Comparison of ENCODE assay signal across 16 mouse cellular contexts in genomic region chr8:120423576-120423975, GRCm38 (mm10).
DNase-seq lines count a peak whose midpoint lies in the region; ATAC-seq lines count a peak whose summit lies in the region.
"Had no signal": no experiment of that assay in that cellular context is flagged by ENCODE, and none has a peak within 500 bp of the region (broad histone marks: within the 10 kb centered on the region; RNA-seq: fewer than 3 reads in every experiment).

No protein-coding gene starts in this region.

- no peak overlapping the region for H3K4me3 ChIP-seq in liver, embryonic 11.5 days (ENCODE audit: low read depth, low read length)
- no peak overlapping the region for H3K4me3 ChIP-seq in forebrain, embryonic 11.5 days (ENCODE audit: low read depth, low read length)
- no peak overlapping the region for H3K4me3 ChIP-seq in limb, embryonic 15.5 days
- H3K4me3 ChIP-seq: kidney, embryonic 15.5 days; neural tube, embryonic 12.5 days had no signal

- no peak overlapping the region for H3K4me2 ChIP-seq in liver, embryonic 11.5 days
- H3K4me2 ChIP-seq in forebrain, embryonic 11.5 days (ENCODE audit: low read depth, low read length, severe bottlenecking) = no peak overlapping the region
- H3K4me2 ChIP-seq in limb, embryonic 15.5 days = no peak overlapping the region
- H3K4me2 ChIP-seq: kidney, embryonic 15.5 days had no signal

- no peaks in the 10 kb centered on the region for H3K36me3 ChIP-seq in liver, embryonic 11.5 days (ENCODE audit: control insufficient read depth, insufficient read depth, low read length)
- H3K36me3 ChIP-seq in forebrain, embryonic 11.5 days (ENCODE audit: control insufficient read depth, insufficient read depth, low read length) = no peaks in the 10 kb centered on the region
- H3K36me3 ChIP-seq in limb, embryonic 15.5 days = no peaks in the 10 kb centered on the region
- H3K36me3 ChIP-seq: kidney, embryonic 15.5 days; neural tube, embryonic 12.5 days had no signal

- ATAC-seq in liver, embryonic 11.5 days (replicated peaks; ENCODE audit: low FRiP score) = no peak
- no peak for ATAC-seq in forebrain, embryonic 11.5 days (replicated peaks; ENCODE audit: low FRiP score)
- ATAC-seq in limb, embryonic 15.5 days (ENCODE audit: insufficient number of reproducible peaks, low FRiP score, low TSS enrichment, low read depth) = no peak
- ATAC-seq: CD4-positive, CD25-positive, alpha-beta regulatory T cell, adult 4 months; Patski had no signal

- no peaks in the 10 kb centered on the region for H3K9me3 ChIP-seq in liver, embryonic 11.5 days (ENCODE audit: control insufficient read depth, low read length)
- H3K9me3 ChIP-seq in forebrain, embryonic 11.5 days (ENCODE audit: control insufficient read depth, low read length) = no peaks in the 10 kb centered on the region
- no peaks in the 10 kb centered on the region for H3K9me3 ChIP-seq in limb, embryonic 15.5 days
- H3K9me3 ChIP-seq: kidney, embryonic 15.5 days; neural tube, embryonic 12.5 days had no signal

- no peaks in the 10 kb centered on the region for H3K27me3 ChIP-seq in liver, embryonic 11.5 days (replicated peaks; ENCODE audit: control insufficient read depth, insufficient read depth, low read length)
- no peaks in the 10 kb centered on the region for H3K27me3 ChIP-seq in forebrain, embryonic 11.5 days (ENCODE audit: control insufficient read depth, insufficient read depth, low read length)
- no peaks in the 10 kb centered on the region for H3K27me3 ChIP-seq in limb, embryonic 15.5 days
- H3K27me3 ChIP-seq: kidney, embryonic 15.5 days; neural tube, embryonic 12.5 days; Patski had no signal

- intact Hi-C loops in left cerebral cortex, postnatal 14 days (cut with DNase I) = no loop called here

- H3K9ac ChIP-seq in liver, embryonic 11.5 days (ENCODE audit: low read depth, low read length) = no peak overlapping the region
- no peak overlapping the region for H3K9ac ChIP-seq in forebrain, embryonic 11.5 days (ENCODE audit: low read length)
- no peak overlapping the region for H3K9ac ChIP-seq in limb, embryonic 15.5 days
- H3K9ac ChIP-seq: kidney, embryonic 15.5 days; liver, embryonic 14.5 days had no signal

- DNase-seq in liver, embryonic 11.5 days (ENCODE audit: low spot score) = no peak
- DNase-seq in liver (no peak), ZHBTc4 (ENCODE audit: low read depth, low spot score) (peak; percentile 78)
- DNase-seq in forebrain, embryonic 11.5 days (ENCODE audit: low spot score) = no peak
- DNase-seq in urinary bladder, adult 2 months (ENCODE audit: low spot score) = no peak
- DNase-seq in kidney, postnatal 36 days = no peak
- DNase-seq in left cerebral cortex, postnatal 14 days (ENCODE audit: low spot score in 2 of 2) = no peak
- DNase-seq: adrenal gland, postnatal 14 days; heart, postnatal 4 days; right cerebral cortex, postnatal 14 days had no signal

- 27% methylated on average over 7 of the region's 7 CpGs for WGBS in liver, embryonic 11.5 days
- 25% methylated on average over 7 of the region's 7 CpGs for WGBS in forebrain, embryonic 11.5 days
- 42% methylated on average over 7 of the region's 7 CpGs for WGBS in limb, embryonic 15.5 days

- H3K4me1 ChIP-seq in liver, embryonic 11.5 days (replicated peaks; ENCODE audit: control insufficient read depth, insufficient read depth, low read length) = peaks cover 95% of the 10 kb centered on the region
- peaks cover 65% of the 10 kb centered on the region for H3K4me1 ChIP-seq in forebrain, embryonic 11.5 days (replicated peaks; ENCODE audit: control insufficient read depth, insufficient read depth, low read length)
- H3K4me1 ChIP-seq in limb, embryonic 15.5 days = peaks cover 88% of the 10 kb centered on the region

- H3K27ac ChIP-seq in liver, embryonic 11.5 days (ENCODE audit: low read depth, low read length) = 0 out of 2 replicates have a peak overlapping the region, but pooled peaks have one; percentile 14
- H3K27ac ChIP-seq in forebrain, embryonic 11.5 days (ENCODE audit: low read depth, low read length) = peak overlapping the region; percentile 98
- peak overlapping the region; percentile 13; the same call in 1 of the 2 replicates for H3K27ac ChIP-seq in limb, embryonic 15.5 days
- H3K27ac ChIP-seq: liver, embryonic 14.5 days had no signal

Comparison
In these comparisons a context has a peak if more than half of its experiments do, and no peak if none do; other contexts are left out.
1. H3K27ac ChIP-seq: peak in every context shown above with its lines; median percentile 98 in forebrain, embryonic 11.5 days; 14 in liver, embryonic 11.5 days; 13 in limb, embryonic 15.5 days.